Mouse (Mus musculus) bone marrow, adult 2 months (tissue): ENCODE results near the gene Zfr2.

Source experiments
- CTCF ChIP-seq: fragments of 200-500 bp; IDR thresholded peaks from 2 replicates; pipeline ENCODE4 v1.5.1; 2011; ENCODE audit warnings: low read length, control low read depth; ENCODE audit not compliant: control insufficient read depth, insufficient read depth
- POLR2A ChIP-seq: fragments of 200-500 bp; IDR thresholded peaks from 2 replicates; pipeline ENCODE4 v1.6.1; 2011; ENCODE audit warnings: low read depth, mild to moderate bottlenecking, control low read depth, low read length, borderline replicate concordance; ENCODE audit not compliant: control insufficient read depth

GRCm38 (mm10) chr10:81291511-81292104 is 58.7 kb downstream of the Zfr2 start, which contains the start of gene Tjp3:
- TF ChIP-seq POLR2A (no peak), CTCF (no peak)
